Comparison of ENCODE assay signal across 8 mouse cellular contexts in the genomic region with DNA sequence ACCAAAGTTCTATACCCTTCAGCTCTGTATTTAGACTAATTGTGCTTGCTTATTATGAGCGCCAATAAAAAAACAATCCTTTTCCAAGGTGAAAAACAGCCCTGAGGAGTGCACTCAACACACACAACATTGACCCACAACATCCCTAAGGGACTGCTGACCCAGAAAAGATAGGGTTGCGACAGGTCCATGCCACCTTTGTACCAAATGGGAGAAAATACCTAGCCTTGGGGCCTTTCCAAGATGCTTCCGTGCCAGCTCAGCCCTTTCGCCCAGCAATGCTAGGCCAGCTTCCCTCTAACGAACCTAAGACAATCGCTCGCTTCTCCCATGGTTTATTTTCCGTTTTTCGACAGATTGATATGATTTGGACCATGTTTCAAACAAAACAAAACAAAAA. TPM values are rescaled to one million over a fixed set of nuclear protein-coding genes. Genes with fewer than 3 reads are reported as not detected.
A peak's percentile ranks its signal among the peaks of the same experiment; 100 is the strongest.
DNase-seq lines count a peak whose midpoint lies in the region; ATAC-seq and TF ChIP-seq lines count a peak whose summit lies in the region.

No protein-coding gene starts in this region.

- no peaks in the 10 kb centered on the region for H3K36me3 ChIP-seq in liver, adult 2 months (ENCODE audit: control insufficient read depth, insufficient read depth, low read length)
- no peaks in the 10 kb centered on the region for H3K36me3 ChIP-seq in forebrain, embryonic 14.5 days (ENCODE audit: control insufficient read depth, insufficient read depth, low read length)
- H3K36me3 ChIP-seq in neural tube, embryonic 13.5 days, result no peaks in the 10 kb centered on the region

- no peak overlapping the region; the same call in 1 of the 2 replicates for H3K9ac ChIP-seq in liver, adult 2 months (ENCODE audit: low read depth, low read length)
- no peak overlapping the region; the same call in 1 of the 2 replicates for H3K9ac ChIP-seq in forebrain, embryonic 14.5 days (ENCODE audit: low read length)
- H3K9ac ChIP-seq in neural tube, embryonic 13.5 days, result peak overlapping the region; percentile 62

- no peak for TF ChIP-seq POLR2A in liver, adult 2 months (IDR thresholded peaks at IDR 0.05; ENCODE audit: extremely low read depth, insufficient read depth, low read length)

- 28% methylated on average over 9 of the region's 9 CpGs for WGBS in liver, adult 2 months
- 82% methylated on average over 9 of the region's 9 CpGs for WGBS in forebrain, embryonic 14.5 days
- WGBS in neural tube, embryonic 13.5 days, result 95% methylated on average over 9 of the region's 9 CpGs

- H3K4me2 ChIP-seq in forebrain, embryonic 14.5 days (ENCODE audit: low read length), result peak overlapping the region; percentile 92
- peak overlapping the region; percentile 96 for H3K4me2 ChIP-seq in neural tube, embryonic 13.5 days

- TF ChIP-seq CTCF in liver, adult 2 months (IDR thresholded peaks at IDR 0.05; ENCODE audit: low read depth, low read length), result no peak

- peak; percentile 96 for DNase-seq in liver, adult 2 months (ENCODE audit: extremely low read depth, low read depth, low spot score)
- DNase-seq in liver, result no peak
- no peak for DNase-seq in forebrain, embryonic 14.5 days (ENCODE audit: low spot score)
- peak; percentile 48 for DNase-seq in kidney, postnatal 14 days
- DNase-seq in right cerebral cortex, postnatal 14 days, result no peak
- DNase-seq in layer of hippocampus, adult 9-11 months, result no peak
- DNase-seq in urinary bladder, adult 2 months (ENCODE audit: low spot score), result no peak

- no peaks in the 10 kb centered on the region for H3K27me3 ChIP-seq in liver, adult 2 months (ENCODE audit: control insufficient read depth, insufficient read depth, low read length)
- 0 out of 2 replicates have a peak, but pooled peaks cover 6% of the 10 kb centered on the region for H3K27me3 ChIP-seq in forebrain, embryonic 14.5 days (replicated peaks; ENCODE audit: control insufficient read depth, insufficient read depth, low read length)
- H3K27me3 ChIP-seq in neural tube, embryonic 13.5 days, result peaks cover 14% of the 10 kb centered on the region; the same call in 1 of the 2 replicates

- peaks cover 24% of the 10 kb centered on the region for H3K4me1 ChIP-seq in liver, adult 2 months (ENCODE audit: control insufficient read depth, insufficient read depth, low read length)
- H3K4me1 ChIP-seq in forebrain, embryonic 14.5 days (ENCODE audit: control insufficient read depth, insufficient read depth, low read length), result peaks cover 6% of the 10 kb centered on the region; the same call in 1 of the 2 replicates
- peaks cover 15% of the 10 kb centered on the region for H3K4me1 ChIP-seq in neural tube, embryonic 13.5 days (replicated peaks)

- peak overlapping the region; percentile 40; the same call in 1 of the 2 replicates for H3K4me3 ChIP-seq in liver, adult 2 months (ENCODE audit: insufficient read depth, low read depth, low read length)
- peak overlapping the region; percentile 56 for H3K4me3 ChIP-seq in forebrain, embryonic 14.5 days (ENCODE audit: low read depth, low read length)
- peak overlapping the region; percentile 65 for H3K4me3 ChIP-seq in neural tube, embryonic 13.5 days

- peaks cover 14% of the 10 kb centered on the region for H3K79me2 ChIP-seq in liver, adult 2 months (ENCODE audit: control insufficient read depth, insufficient read depth, low read length)

- no peaks in the 10 kb centered on the region for H3K9me3 ChIP-seq in forebrain, embryonic 14.5 days (replicated peaks; ENCODE audit: control insufficient read depth, low read length)
- H3K9me3 ChIP-seq in neural tube, embryonic 13.5 days, result no peaks in the 10 kb centered on the region

- H3K27ac ChIP-seq in liver, adult 2 months (replicated peaks; ENCODE audit: insufficient read depth, low read depth, low read length), result peak overlapping the region; percentile 90
- no peak overlapping the region for H3K27ac ChIP-seq in forebrain, embryonic 14.5 days (ENCODE audit: low read depth, low read length)
- no peak overlapping the region for H3K27ac ChIP-seq in neural tube, embryonic 13.5 days (replicated peaks)

- ATAC-seq in forebrain, embryonic 14.5 days, result no peak
- ATAC-seq in neural tube, embryonic 13.5 days (ENCODE audit: low read depth), result no peak

RNA-seq across cellular contexts. Expression of gene Coq8a, which starts 2.9 kb away (rescaled TPM):
- 137 and 197 TPM in 2 replicates for total RNA-seq in liver, adult 2 months (2014; rRNA removed)
- polyA plus RNA-seq in liver, adult 2 months (2012; rRNA removed), result 387 and 444 TPM in 2 replicates
- polyA plus RNA-seq in forebrain, embryonic 14.5 days (2014; fragmentation: Nextera tagmentation; extraction: Ambion mirVana), result 2.0 and 3.7 TPM in 2 replicates
- polyA plus RNA-seq in neural tube, embryonic 13.5 days (2015; fragmentation: Nextera tagmentation; extraction: Ambion mirVana), result 1.8 and 3.1 TPM in 2 replicates
- 26.5 and 33.8 TPM in 2 replicates for polyA plus RNA-seq in urinary bladder, adult 2 months (2012; rRNA removed)

Comparison
In these comparisons a context has a peak if more than half of its experiments do, and no peak if none do; other contexts are left out.
1. DNase-seq: peak in liver, adult 2 months (single experiment) and kidney, postnatal 14 days (single experiment); none in liver (single experiment), forebrain, embryonic 14.5 days (single experiment), right cerebral cortex, postnatal 14 days (single experiment), layer of hippocampus, adult 9-11 months (single experiment) and urinary bladder, adult 2 months (single experiment).
2. RNA of gene Coq8a, which starts 2.9 kb away (polyA plus RNA-seq): 387 to 444 TPM in liver, adult 2 months; 26.5 to 33.8 TPM in urinary bladder, adult 2 months, 1.8 to 3.1 TPM in neural tube, embryonic 13.5 days and 2.0 to 3.7 TPM in forebrain, embryonic 14.5 days; every median in the first group is over 10 times any median in the second.
3. Peak in every context shown above with its lines, with median percentiles within 50 percentile points of each other: H3K4me3 ChIP-seq.